Comparison of ENCODE assay signal across 15 mouse cellular contexts in the genomic region with DNA sequence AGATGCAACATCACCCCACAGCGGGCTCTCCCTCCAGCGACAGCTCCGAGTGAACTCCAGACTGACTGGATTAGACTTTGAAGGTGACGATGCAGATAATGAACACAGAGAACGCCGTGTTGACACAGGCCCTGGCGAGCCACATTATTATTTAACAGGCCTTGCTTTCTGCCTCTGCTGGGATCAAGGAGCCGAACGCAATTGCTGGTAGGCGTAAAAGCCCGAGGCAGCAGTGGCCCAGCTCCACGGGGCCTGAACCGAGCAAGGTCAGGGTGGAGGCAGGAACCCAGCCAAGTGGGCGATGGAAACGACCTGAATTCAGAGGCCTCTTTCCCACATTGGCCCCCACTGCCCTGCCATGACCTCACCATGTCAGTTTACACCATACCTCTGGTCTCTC.
DNase-seq lines count a peak whose midpoint lies in the region; ATAC-seq and TF ChIP-seq lines count a peak whose summit lies in the region.
"Had no signal": no experiment of that assay in that cellular context is flagged by ENCODE, and none has a peak within 500 bp of the region (broad histone marks: within the 10 kb centered on the region; RNA-seq: fewer than 3 reads in every experiment).

No protein-coding gene starts in this region.

- no peak overlapping the region for H3K9ac ChIP-seq in intestine, embryonic 15.5 days
- H3K9ac ChIP-seq in intestine, postnatal 0 days (ENCODE audit: low read depth, low read length): no peak overlapping the region
- 0 out of 2 replicates have a peak overlapping the region, but pooled peaks have one; percentile 26 for H3K9ac ChIP-seq in forebrain, embryonic 13.5 days
- no peak overlapping the region for H3K9ac ChIP-seq in midbrain, embryonic 15.5 days
- H3K9ac ChIP-seq: embryonic facial prominence, embryonic 15.5 days had no signal

- ATAC-seq in intestine, embryonic 15.5 days: peak; percentile 29
- ATAC-seq in intestine, postnatal 0 days: no peak
- no peak for ATAC-seq in forebrain, embryonic 13.5 days
- ATAC-seq in midbrain, embryonic 15.5 days (replicated peaks): peak; percentile 41; the same call in 1 of the 2 replicates
- ATAC-seq: CD4-positive, CD25-positive, alpha-beta regulatory T cell, adult 4 months had no signal

- peak; percentile 25 to 44 for DNase-seq in kidney, adult 8-10 months
- DNase-seq in frontal cortex, postnatal 36 days (ENCODE audit: low spot score in 2 of 2): no peak
- DNase-seq in ovary, adult 18-20 months (ENCODE audit: low spot score): no peak
- no peak for DNase-seq in frontal cortex, postnatal 25 days (ENCODE audit: low spot score in 2 of 2)
- DNase-seq: cerebellum, adult 9-11 months; gastrocnemius, postnatal 25 days; left cerebral cortex, postnatal 4 days; right cerebral cortex, postnatal 14 days; thymus, postnatal 25 days had no signal

- 0 out of 2 replicates have a peak overlapping the region, but pooled peaks have one; percentile 19 for H3K4me2 ChIP-seq in intestine, embryonic 15.5 days (replicated peaks)
- H3K4me2 ChIP-seq in intestine, postnatal 0 days (replicated peaks; ENCODE audit: low read depth): no peak overlapping the region
- H3K4me2 ChIP-seq in forebrain, embryonic 13.5 days: no peak overlapping the region
- no peak overlapping the region for H3K4me2 ChIP-seq in midbrain, embryonic 15.5 days
- H3K4me2 ChIP-seq: embryonic facial prominence, embryonic 15.5 days had no signal

- H3K4me1 ChIP-seq in intestine, embryonic 15.5 days (replicated peaks): peaks cover 3% of the 10 kb centered on the region; the same call in 1 of the 2 replicates
- no peaks in the 10 kb centered on the region for H3K4me1 ChIP-seq in intestine, postnatal 0 days (replicated peaks; ENCODE audit: control insufficient read depth, insufficient read depth, low read length)
- H3K4me1 ChIP-seq in forebrain, embryonic 13.5 days: peaks cover 37% of the 10 kb centered on the region
- peaks cover 51% of the 10 kb centered on the region for H3K4me1 ChIP-seq in midbrain, embryonic 15.5 days
- H3K4me1 ChIP-seq: embryonic facial prominence, embryonic 15.5 days had no signal

- H3K4me3 ChIP-seq in intestine, embryonic 15.5 days (replicated peaks): no peak overlapping the region
- H3K4me3 ChIP-seq in intestine, postnatal 0 days (ENCODE audit: low read depth, low read length): no peak overlapping the region
- H3K4me3 ChIP-seq in forebrain, embryonic 13.5 days: no peak overlapping the region
- H3K4me3 ChIP-seq in midbrain, embryonic 15.5 days: no peak overlapping the region
- H3K4me3 ChIP-seq: embryonic facial prominence, embryonic 15.5 days had no signal

- 45% methylated on average over 15 of the region's 15 CpGs for WGBS in intestine, embryonic 15.5 days
- 36% methylated on average over 15 of the region's 15 CpGs for WGBS in intestine, postnatal 0 days
- 39% methylated on average over 15 of the region's 15 CpGs for WGBS in forebrain, embryonic 13.5 days
- 8% methylated on average over 15 of the region's 15 CpGs for WGBS in midbrain, embryonic 15.5 days

- H3K9me3 ChIP-seq in intestine, embryonic 15.5 days: no peaks in the 10 kb centered on the region
- no peaks in the 10 kb centered on the region for H3K9me3 ChIP-seq in intestine, postnatal 0 days (ENCODE audit: control insufficient read depth)
- no peaks in the 10 kb centered on the region for H3K9me3 ChIP-seq in forebrain, embryonic 13.5 days (replicated peaks)
- no peaks in the 10 kb centered on the region for H3K9me3 ChIP-seq in midbrain, embryonic 15.5 days
- H3K9me3 ChIP-seq: embryonic facial prominence, embryonic 15.5 days had no signal

- no peak overlapping the region for H3K27ac ChIP-seq in intestine, embryonic 15.5 days
- H3K27ac ChIP-seq in intestine, postnatal 0 days (ENCODE audit: low read depth, low read length): no peak overlapping the region
- peak overlapping the region; percentile 63 for H3K27ac ChIP-seq in forebrain, embryonic 13.5 days
- H3K27ac ChIP-seq in midbrain, embryonic 15.5 days: peak overlapping the region; percentile 73
- H3K27ac ChIP-seq: embryonic facial prominence, embryonic 15.5 days had no signal

- TF ChIP-seq CTCF in intestine, postnatal 0 days (IDR thresholded peaks at IDR 0.05; ENCODE audit: low read depth): no peak

- H3K27me3 ChIP-seq in intestine, embryonic 15.5 days (replicated peaks): no peaks in the 10 kb centered on the region
- H3K27me3 ChIP-seq in intestine, postnatal 0 days (replicated peaks; ENCODE audit: control insufficient read depth, insufficient read depth, low read length): no peaks in the 10 kb centered on the region
- no peaks in the 10 kb centered on the region for H3K27me3 ChIP-seq in forebrain, embryonic 13.5 days
- no peaks in the 10 kb centered on the region for H3K27me3 ChIP-seq in midbrain, embryonic 15.5 days (replicated peaks)
- H3K27me3 ChIP-seq: embryonic facial prominence, embryonic 15.5 days had no signal

- peaks cover 6% of the 10 kb centered on the region; the same call in 1 of the 2 replicates for H3K36me3 ChIP-seq in intestine, embryonic 15.5 days
- peaks cover 14% of the 10 kb centered on the region; the same call in 1 of the 2 replicates for H3K36me3 ChIP-seq in intestine, postnatal 0 days (ENCODE audit: control insufficient read depth, insufficient read depth)
- peaks cover 61% of the 10 kb centered on the region for H3K36me3 ChIP-seq in forebrain, embryonic 13.5 days (ENCODE audit: poor library complexity, severe bottlenecking)
- peaks cover 7% of the 10 kb centered on the region for H3K36me3 ChIP-seq in midbrain, embryonic 15.5 days (replicated peaks)

Comparison
In these comparisons a context has a peak if more than half of its experiments do, and no peak if none do; other contexts are left out.
1. ATAC-seq: peak in intestine, embryonic 15.5 days (single experiment) and midbrain, embryonic 15.5 days (single experiment); none in intestine, postnatal 0 days (single experiment) and forebrain, embryonic 13.5 days (single experiment).
2. H3K27ac ChIP-seq: peak in forebrain, embryonic 13.5 days (single experiment) and midbrain, embryonic 15.5 days (single experiment); none in intestine, embryonic 15.5 days (single experiment) and intestine, postnatal 0 days (single experiment).
3. DNase-seq: peak in kidney, adult 8-10 months (2 of 2); none in frontal cortex, postnatal 36 days (0 of 2), ovary, adult 18-20 months (single experiment) and frontal cortex, postnatal 25 days (0 of 2).